Mouse (Mus musculus) limb, embryonic 13.5 days (tissue): ENCODE data around the gene Cpeb3. TPM values are rescaled to one million over a fixed set of nuclear protein-coding genes. Genes with fewer than 3 reads are reported as not detected.

Source experiments
- ATAC-seq: fragments of 200-750 bp; cut with Nextera tagmentation; 2 replicates; pipeline ENCODE4 v1.8.0; 2017; ENCODE audit warnings: low read depth, moderate number of reproducible peaks, moderate TSS enrichment; ENCODE audit not compliant: low FRiP score
- H3K27ac ChIP-seq: fragments of 300-500 bp; sonication (generic); 2 replicates; pipeline ENCODE4 v1.5.1; 2015; ENCODE audit warnings: inconsistent platforms, mild to moderate bottlenecking, moderate library complexity
- H3K27me3 ChIP-seq: fragments of 300-500 bp; sonication (generic); 2 replicates; pipeline ENCODE4 v1.6.1; 2015; ENCODE audit warnings: mild to moderate bottlenecking, inconsistent platforms
- H3K36me3 ChIP-seq: fragments of 300-500 bp; sonication (generic); 2 replicates; pipeline ENCODE4 v1.6.1; 2015; ENCODE audit warnings: inconsistent platforms, mild to moderate bottlenecking, moderate library complexity
- H3K4me1 ChIP-seq: fragments of 300-500 bp; sonication (generic); 2 replicates; pipeline ENCODE4 v1.6.1; 2015; ENCODE audit warnings: inconsistent platforms
- H3K4me2 ChIP-seq: fragments of 300-500 bp; sonication (generic); replicated peaks from 2 replicates; pipeline ENCODE4 v1.6.1; 2015; ENCODE audit warnings: inconsistent platforms, mild to moderate bottlenecking, moderate library complexity
- H3K4me3 ChIP-seq: fragments of 300-500 bp; sonication (generic); 2 replicates; pipeline ENCODE4 v1.5.1; 2015; ENCODE audit warnings: moderate library complexity, mild to moderate bottlenecking, inconsistent platforms
- H3K9ac ChIP-seq: fragments of 300-500 bp; sonication (generic); 2 replicates; pipeline ENCODE4 v1.6.1; 2015; ENCODE audit warnings: mild to moderate bottlenecking, inconsistent platforms
- H3K9me3 ChIP-seq: fragments of 300-500 bp; sonication (generic); 2 replicates; pipeline ENCODE4 v1.6.1; 2016; ENCODE audit warnings: inconsistent platforms
- WGBS: fragments of 180-500 bp; shearing (Covaris S2); methylation state at CpG from one replicate; pipeline ENCODE4 v1.1.7; 2015; 5-methylcytosine and 5-hydroxymethylcytosine counted together
- polyA plus RNA-seq: library from polyadenylated mRNA; unstranded; fragments of >200 nt; fragmentation: Nextera tagmentation; extraction: Ambion mirVana; gene quantifications from 2 replicates; pipeline ENCODE4 v1.2.1, GENCODE M21; 2015

Gene Cpeb3
- polyA plus RNA-seq, 1 experiment from 2014 or later: 1.0 TPM

DNA sequence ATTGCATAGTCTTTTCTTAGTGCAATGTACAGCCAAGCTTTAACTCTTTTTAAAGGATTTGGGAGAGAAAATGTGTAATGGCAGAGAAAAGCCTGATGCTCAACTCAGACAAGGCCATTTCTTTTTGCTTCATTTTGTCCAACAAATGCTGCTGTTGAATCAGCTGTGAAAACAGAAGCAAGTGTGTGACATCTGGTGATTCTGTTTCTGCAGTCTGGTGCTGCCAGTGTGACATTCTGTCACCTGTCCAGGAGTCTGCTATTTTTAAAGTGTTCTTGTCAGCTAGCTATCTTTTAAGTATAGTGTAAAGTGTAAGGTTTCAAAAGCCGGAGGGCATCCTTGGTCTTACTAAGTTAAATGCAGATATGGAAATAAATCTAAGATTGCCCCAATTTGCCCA, 76.7 kb downstream of the Cpeb3 start:
- H3K36me3 ChIP-seq: no peaks in the 10 kb centered on the region
- no peaks in the 10 kb centered on the region for H3K27me3 ChIP-seq
- H3K9me3 ChIP-seq: no peaks in the 10 kb centered on the region
- no peak overlapping the region for H3K4me2 ChIP-seq
- H3K4me3 ChIP-seq: no peak overlapping the region
- no peak overlapping the region for H3K27ac ChIP-seq
- ATAC-seq: no peak
- WGBS: 83% methylated on average over 1 of the region's 1 CpGs
- H3K9ac ChIP-seq: no peak overlapping the region
- no peaks in the 10 kb centered on the region for H3K4me1 ChIP-seq

- no peak for ATAC-seq
- 97% methylated on average over 4 of the region's 4 CpGs for WGBS
These were observed 79.9 kb downstream of the Cpeb3 start for GRCm38 (mm10) chr19:37128461-37128860.

GRCm38 (mm10) chr19:37127018-37127567, 81.3 kb downstream of the Cpeb3 start:
- no peaks in the 10 kb centered on the region for H3K9me3 ChIP-seq
- 68% methylated on average over 5 of the region's 5 CpGs for WGBS

More at GRCm38 (mm10) chr19:37128461-37128860, 79.9 kb downstream of the Cpeb3 start:
- Histone ChIP-seq H3K4me1 (no peaks in the 10 kb centered on the region), H3K9me3 (no peaks in the 10 kb centered on the region), H3K27me3 (no peaks in the 10 kb centered on the region), H3K4me3 (no peak overlapping the region), H3K9ac (no peak overlapping the region), H3K36me3 (no peaks in the 10 kb centered on the region), H3K4me2 (no peak overlapping the region), H3K27ac (no peak overlapping the region)

GRCm38 (mm10) chr19:37124961-37125360, 83.4 kb downstream of the Cpeb3 start:
- Histone ChIP-seq H3K9me3 (no peaks in the 10 kb centered on the region), H3K4me3 (no peak overlapping the region), H3K9ac (no peak overlapping the region), H3K27ac (no peak overlapping the region), H3K27me3 (no peaks in the 10 kb centered on the region), H3K36me3 (no peaks in the 10 kb centered on the region), H3K4me2 (no peak overlapping the region), H3K4me1 (no peaks in the 10 kb centered on the region)
- ATAC-seq: no peak

More at GRCm38 (mm10) chr19:37127018-37127567, 81.3 kb downstream of the Cpeb3 start:
- Histone ChIP-seq H3K36me3 (no peaks in the 10 kb centered on the region), H3K4me3 (no peak overlapping the region), H3K9ac (no peak overlapping the region), H3K27me3 (no peaks in the 10 kb centered on the region), H3K4me1 (no peaks in the 10 kb centered on the region), H3K27ac (no peak overlapping the region), H3K4me2 (no peak overlapping the region)
- no peak for ATAC-seq

DNA sequence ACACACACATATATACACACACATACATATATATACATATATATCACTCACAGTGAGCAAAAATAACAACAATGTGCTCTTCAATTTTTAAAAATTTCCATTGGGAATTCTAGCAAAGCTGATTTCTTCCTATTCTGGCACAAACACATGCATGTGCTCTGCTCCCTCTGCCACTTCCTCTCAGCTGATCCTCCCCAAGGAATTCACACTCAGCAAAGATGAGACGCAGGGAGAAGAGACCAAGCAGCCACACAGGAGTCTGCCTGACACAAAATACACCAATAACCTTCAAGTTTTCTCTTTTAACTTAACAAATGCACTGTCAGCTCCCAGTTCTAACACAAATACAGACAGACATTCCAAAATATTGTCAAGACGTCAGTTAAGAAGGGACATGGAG, 89.1 kb downstream of the Cpeb3 start:
- H3K4me3 ChIP-seq: no peak overlapping the region
- H3K4me2 ChIP-seq: no peak overlapping the region
- H3K27me3 ChIP-seq: no peaks in the 10 kb centered on the region
- H3K36me3 ChIP-seq: no peaks in the 10 kb centered on the region
- no peak for ATAC-seq
- no peaks in the 10 kb centered on the region for H3K9me3 ChIP-seq
- H3K9ac ChIP-seq: no peak overlapping the region
- H3K27ac ChIP-seq: no peak overlapping the region
- 66% methylated on average over 2 of the region's 2 CpGs for WGBS
- no peaks in the 10 kb centered on the region for H3K4me1 ChIP-seq

- Histone ChIP-seq H3K9me3 (no peaks in the 10 kb centered on the region), H3K27me3 (no peaks in the 10 kb centered on the region), H3K9ac (no peak overlapping the region), H3K4me2 (no peak overlapping the region), H3K4me3 (no peak overlapping the region), H3K36me3 (no peaks in the 10 kb centered on the region), H3K4me1 (no peaks in the 10 kb centered on the region), H3K27ac (no peak overlapping the region)
- WGBS: 88% methylated on average over 1 of the region's 1 CpGs
- ATAC-seq: no peak
These were observed 92.6 kb downstream of the Cpeb3 start for GRCm38 (mm10) chr19:37115824-37116223.

- Histone ChIP-seq H3K27ac (no peak overlapping the region), H3K9ac (no peak overlapping the region), H3K27me3 (no peaks in the 10 kb centered on the region), H3K4me3 (no peak overlapping the region), H3K36me3 (no peaks in the 10 kb centered on the region), H3K9me3 (no peaks in the 10 kb centered on the region), H3K4me2 (no peak overlapping the region), H3K4me1 (no peaks in the 10 kb centered on the region)
- WGBS: 78% methylated on average over 8 of the region's 8 CpGs
- ATAC-seq: no peak
These were observed 93.0 kb downstream of the Cpeb3 start for GRCm38 (mm10) chr19:37115374-37115773.

DNA sequence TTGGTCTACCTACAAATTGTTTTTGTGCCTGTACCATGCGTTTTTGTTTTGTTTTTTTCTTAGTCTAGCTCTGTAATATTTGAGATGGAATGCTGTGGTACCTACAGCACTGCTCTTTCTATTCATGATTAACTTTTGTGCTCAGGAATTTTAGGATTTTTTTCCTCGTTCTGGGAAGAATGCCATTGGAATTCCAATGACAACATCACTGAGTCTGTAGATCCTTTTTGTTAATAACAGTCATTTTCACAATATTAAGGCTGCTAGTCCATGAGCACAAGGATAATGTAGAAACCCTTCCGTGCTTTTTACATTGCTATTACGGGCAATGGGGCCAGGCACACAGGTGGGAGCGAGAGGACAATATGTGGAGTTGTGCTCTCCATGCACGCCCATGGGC, 96.6 kb downstream of the Cpeb3 start:
- Histone ChIP-seq H3K9ac (no peak overlapping the region), H3K9me3 (no peaks in the 10 kb centered on the region), H3K27ac (no peak overlapping the region), H3K4me1 (no peaks in the 10 kb centered on the region), H3K4me3 (no peak overlapping the region), H3K36me3 (no peaks in the 10 kb centered on the region), H3K4me2 (no peak overlapping the region), H3K27me3 (no peaks in the 10 kb centered on the region)
- 81% methylated on average over 6 of the region's 6 CpGs for WGBS
- ATAC-seq: no peak

GRCm38 (mm10) chr19:37110494-37110893, 97.9 kb downstream of the Cpeb3 start:
- ATAC-seq: no peak
- H3K27me3 ChIP-seq: no peaks in the 10 kb centered on the region
- WGBS: 73% methylated on average over 1 of the region's 1 CpGs
- no peak overlapping the region for H3K4me3 ChIP-seq
- no peak overlapping the region for H3K4me2 ChIP-seq
- H3K4me1 ChIP-seq: no peaks in the 10 kb centered on the region
- H3K9ac ChIP-seq: no peak overlapping the region
- H3K27ac ChIP-seq: no peak overlapping the region
- no peaks in the 10 kb centered on the region for H3K9me3 ChIP-seq
- H3K36me3 ChIP-seq: no peaks in the 10 kb centered on the region

- no peak overlapping the region for H3K9ac ChIP-seq
- no peaks in the 10 kb centered on the region for H3K9me3 ChIP-seq
- no peak overlapping the region for H3K4me3 ChIP-seq
- WGBS: 76% methylated on average over 4 of the region's 4 CpGs
- H3K4me1 ChIP-seq: no peaks in the 10 kb centered on the region
- no peak for ATAC-seq
- no peaks in the 10 kb centered on the region for H3K36me3 ChIP-seq
- H3K4me2 ChIP-seq: no peak overlapping the region
- H3K27ac ChIP-seq: no peak overlapping the region
- no peaks in the 10 kb centered on the region for H3K27me3 ChIP-seq
These were observed 98.5 kb downstream of the Cpeb3 start for GRCm38 (mm10) chr19:37109853-37110252.

- peaks cover 1% of the 10 kb centered on the region; the same call in 1 of the 2 replicates for H3K4me1 ChIP-seq
- WGBS: 90% methylated on average over 2 of the region's 2 CpGs
- no peak overlapping the region for H3K4me3 ChIP-seq
- no peaks in the 10 kb centered on the region for H3K27me3 ChIP-seq
- H3K27ac ChIP-seq: no peak overlapping the region
- no peaks in the 10 kb centered on the region for H3K9me3 ChIP-seq
- H3K36me3 ChIP-seq: no peaks in the 10 kb centered on the region
- H3K4me2 ChIP-seq: no peak overlapping the region
- H3K9ac ChIP-seq: no peak overlapping the region
- ATAC-seq: no peak
These were observed 107.7 kb downstream of the Cpeb3 start for GRCm38 (mm10) chr19:37100689-37101088.

DNA sequence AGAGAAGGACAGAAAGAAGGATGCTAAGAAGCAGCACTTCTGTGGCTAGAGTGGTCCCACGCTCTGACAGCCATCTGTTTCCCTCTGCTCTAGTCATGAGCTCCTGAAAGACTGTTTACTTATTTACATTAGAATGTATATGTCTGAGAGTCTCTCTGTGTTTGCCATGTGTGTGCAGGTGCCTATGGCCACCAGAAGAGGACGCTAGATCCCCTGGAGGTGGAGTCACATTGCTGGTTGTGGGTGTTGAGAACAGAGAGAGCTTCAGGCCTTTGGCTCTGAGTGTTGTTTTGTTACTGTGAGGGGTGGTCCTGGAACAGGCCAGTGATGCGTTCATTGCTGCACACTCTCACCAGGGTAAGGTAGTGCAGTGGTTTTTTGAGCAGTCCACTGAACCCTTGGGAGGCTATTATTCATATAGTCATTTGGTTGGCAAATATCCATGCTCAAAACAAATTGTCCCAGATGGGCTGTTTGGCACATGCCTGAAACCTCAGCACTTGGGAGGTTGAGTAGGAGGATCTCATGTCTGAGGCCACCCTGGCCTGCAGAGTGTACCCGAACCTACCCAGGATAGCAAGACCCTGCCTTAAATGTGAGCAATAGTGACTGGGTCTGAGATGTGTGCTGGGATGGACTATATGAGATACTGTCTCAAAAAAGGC, 112.6 kb downstream of the Cpeb3 start:
- no peak overlapping the region for H3K4me2 ChIP-seq
- peaks cover 15% of the 10 kb centered on the region for H3K4me1 ChIP-seq
- WGBS: 80% methylated on average over 4 of the region's 4 CpGs
- H3K27ac ChIP-seq: no peak overlapping the region
- no peaks in the 10 kb centered on the region for H3K9me3 ChIP-seq
- no peak overlapping the region for H3K9ac ChIP-seq
- H3K4me3 ChIP-seq: no peak overlapping the region
- H3K27me3 ChIP-seq: no peaks in the 10 kb centered on the region; the same call in 1 of the 2 replicates
- no peaks in the 10 kb centered on the region for H3K36me3 ChIP-seq
- no peak for ATAC-seq

- Histone ChIP-seq H3K4me1 (peaks cover 15% of the 10 kb centered on the region), H3K9ac (no peak overlapping the region), H3K4me3 (no peak overlapping the region), H3K4me2 (no peak overlapping the region), H3K27me3 (no peaks in the 10 kb centered on the region; the same call in 1 of the 2 replicates), H3K27ac (no peak overlapping the region), H3K36me3 (no peaks in the 10 kb centered on the region), H3K9me3 (no peaks in the 10 kb centered on the region)
- ATAC-seq: no peak
- WGBS: 80% methylated on average over 3 of the region's 3 CpGs
These were observed 115.2 kb downstream of the Cpeb3 start for GRCm38 (mm10) chr19:37093181-37093580.
